Mouse (Mus musculus): ENCODE results near the gene Myo9a.

The Myo9a gene

GRCm38 (mm10) chr9:59750267-59751065 lies at the start of gene Myo9a, which contains the start of gene Senp8:
Myo9a (plus strand) TSS chr9:59750896.
Senp8 (minus strand) TSS chr9:59750710.
- DNase-seq: peak; percentile 100

- no peak for DNase-seq
These were observed 49.6 kb upstream of the Myo9a start for GRCm38 (mm10) chr9:59701094-59701493.

- no peak for DNase-seq
These were observed 47.6 kb upstream of the Myo9a start for GRCm38 (mm10) chr9:59703099-59703498.

- DNase-seq: peak; percentile 43
These were observed 43.6 kb upstream of the Myo9a start for GRCm38 (mm10) chr9:59706850-59707825.

GRCm38 (mm10) chr9:59709225-59709624 lies 41.5 kb upstream of the Myo9a start:
- DNase-seq: no peak

- no peak for DNase-seq
These were observed 34.3 kb upstream of the Myo9a start for GRCm38 (mm10) chr9:59716275-59716898.

GRCm38 (mm10) chr9:59718237-59718636 lies 32.5 kb upstream of the Myo9a start:
- DNase-seq: no peak

- DNase-seq: no peak
These were observed 29.6 kb upstream of the Myo9a start for GRCm38 (mm10) chr9:59721144-59721543.

GRCm38 (mm10) chr9:59723096-59723657 lies 27.5 kb upstream of the Myo9a start:
- DNase-seq: peak; percentile 70

- DNase-seq: no peak
These were observed 26.8 kb upstream of the Myo9a start for GRCm38 (mm10) chr9:59723791-59724442.

- no peak for DNase-seq
These were observed 25.2 kb upstream of the Myo9a start for GRCm38 (mm10) chr9:59725515-59725914.

- DNase-seq: no peak
These were observed 23.0 kb upstream of the Myo9a start for GRCm38 (mm10) chr9:59727569-59728286.

- DNase-seq: no peak
These were observed 19.6 kb upstream of the Myo9a start for GRCm38 (mm10) chr9:59731136-59731535.

GRCm38 (mm10) chr9:59733075-59733474 lies 17.6 kb upstream of the Myo9a start:
- no peak for DNase-seq

- no peak for DNase-seq
These were observed 15.3 kb upstream of the Myo9a start for GRCm38 (mm10) chr9:59735394-59735793.

GRCm38 (mm10) chr9:59740593-59740992 lies 10.1 kb upstream of the Myo9a start:
- no peak for DNase-seq

GRCm38 (mm10) chr9:59743903-59744302 lies 6.8 kb upstream of the Myo9a start:
- DNase-seq: no peak

- no peak for DNase-seq
These were observed 2.3 kb upstream of the Myo9a start for GRCm38 (mm10) chr9:59748387-59748786.

- peak; percentile 15 for DNase-seq
These were observed 1.7 kb upstream of the Myo9a start for GRCm38 (mm10) chr9:59748969-59749368.

GRCm38 (mm10) chr9:59749581-59750265 lies 973 bp upstream of the Myo9a start:
- no peak for DNase-seq

GRCm38 (mm10) chr9:59751066-59751581 lies 428 bp downstream of the Myo9a start:
- peak; percentile 80 for DNase-seq
